In genomic region chr17:28512696-28513095, GRCm38 (mm10) we compare ENCODE assay signal across 8 mouse cellular contexts. TPM values are rescaled to one million over a fixed set of nuclear protein-coding genes. Genes with fewer than 3 reads are reported as not detected.
A peak's percentile ranks its signal among the peaks of the same experiment; 100 is the strongest.
DNase-seq lines count a peak whose midpoint lies in the region; ATAC-seq and TF ChIP-seq lines count a peak whose summit lies in the region.

No protein-coding gene starts in this region.

- H3K27me3 ChIP-seq in heart, embryonic 15.5 days = peaks cover 4% of the 10 kb centered on the region; the same call in 1 of the 2 replicates
- H3K27me3 ChIP-seq in limb, embryonic 14.5 days (ENCODE audit: control insufficient read depth, insufficient read depth, low read length) = no peaks in the 10 kb centered on the region
- peaks cover under 1% of the 10 kb centered on the region; the same call in 1 of the 2 replicates for H3K27me3 ChIP-seq in hindbrain, embryonic 11.5 days (ENCODE audit: control insufficient read depth, insufficient read depth, low read length)
- H3K27me3 ChIP-seq in midbrain, embryonic 16.5 days (ENCODE audit: control insufficient read depth, insufficient read depth, low read depth, low read length) = no peaks in the 10 kb centered on the region

- H3K36me3 ChIP-seq in heart, embryonic 15.5 days = no peaks in the 10 kb centered on the region
- no peaks in the 10 kb centered on the region for H3K36me3 ChIP-seq in limb, embryonic 14.5 days (ENCODE audit: control insufficient read depth, insufficient read depth, low read length)
- H3K36me3 ChIP-seq in hindbrain, embryonic 11.5 days (ENCODE audit: control insufficient read depth, insufficient read depth, low read length) = no peaks in the 10 kb centered on the region
- H3K36me3 ChIP-seq in midbrain, embryonic 16.5 days (ENCODE audit: control insufficient read depth, insufficient read depth, low read length) = no peaks in the 10 kb centered on the region

- H3K9me3 ChIP-seq in heart, embryonic 15.5 days (replicated peaks) = no peaks in the 10 kb centered on the region
- H3K9me3 ChIP-seq in limb, embryonic 14.5 days (ENCODE audit: control insufficient read depth, low read length) = no peaks in the 10 kb centered on the region
- H3K9me3 ChIP-seq in hindbrain, embryonic 11.5 days (ENCODE audit: control insufficient read depth, low read length) = no peaks in the 10 kb centered on the region
- H3K9me3 ChIP-seq in midbrain, embryonic 16.5 days (replicated peaks; ENCODE audit: control insufficient read depth, low read length, poor library complexity, severe bottlenecking) = no peaks in the 10 kb centered on the region

- peak overlapping the region; percentile 20; the same call in 1 of the 2 replicates for H3K27ac ChIP-seq in heart, embryonic 15.5 days
- no peak overlapping the region for H3K27ac ChIP-seq in limb, embryonic 14.5 days (replicated peaks; ENCODE audit: low read depth, low read length)
- no peak overlapping the region for H3K27ac ChIP-seq in hindbrain, embryonic 11.5 days (ENCODE audit: low read depth, low read length)
- no peak overlapping the region for H3K27ac ChIP-seq in midbrain, embryonic 16.5 days (ENCODE audit: low read length)

- WGBS in heart, embryonic 15.5 days = 39% methylated on average over 6 of the region's 6 CpGs
- WGBS in limb, embryonic 14.5 days = 29% methylated on average over 6 of the region's 6 CpGs
- 53% methylated on average over 6 of the region's 6 CpGs for WGBS in hindbrain, embryonic 11.5 days
- WGBS in midbrain, embryonic 16.5 days = 46% methylated on average over 6 of the region's 6 CpGs

- H3K4me3 ChIP-seq in heart, embryonic 15.5 days = no peak overlapping the region
- H3K4me3 ChIP-seq in limb, embryonic 14.5 days (replicated peaks; ENCODE audit: low read length) = no peak overlapping the region
- no peak overlapping the region for H3K4me3 ChIP-seq in hindbrain, embryonic 11.5 days (ENCODE audit: low read depth, low read length)
- no peak overlapping the region for H3K4me3 ChIP-seq in midbrain, embryonic 16.5 days (ENCODE audit: low read depth, low read length)

- TF ChIP-seq POLR2A in limb, embryonic 14.5 days (IDR thresholded peaks at IDR 0.05; ENCODE audit: borderline replicate concordance, extremely low read depth, insufficient read depth, insufficient read length) = no peak

- DNase-seq in 3134 (ENCODE audit: extremely low read depth, insufficient read length, low spot score) (peak; percentile 66), adipocyte (ENCODE audit: low spot score) (peak; percentile 87)
- DNase-seq in limb, embryonic 14.5 days (ENCODE audit: low spot score) = no peak
- peak; percentile 88 for DNase-seq in testis, postnatal 14 days (ENCODE audit: low spot score)
- no peak for DNase-seq in spleen, postnatal 4 days (ENCODE audit: low spot score in 2 of 2)
- DNase-seq in hindbrain, embryonic 11.5 days (ENCODE audit: low spot score) = no peak

- no peak overlapping the region for H3K9ac ChIP-seq in heart, embryonic 15.5 days
- 0 out of 2 replicates have a peak overlapping the region, but pooled peaks have one; percentile 25 for H3K9ac ChIP-seq in limb, embryonic 14.5 days (ENCODE audit: low read depth, low read length, severe bottlenecking)
- H3K9ac ChIP-seq in hindbrain, embryonic 11.5 days (ENCODE audit: low read depth, low read length) = no peak overlapping the region
- H3K9ac ChIP-seq in midbrain, embryonic 16.5 days (ENCODE audit: low read depth, low read length) = no peak overlapping the region

- no peak for ATAC-seq in heart, embryonic 15.5 days (replicated peaks; ENCODE audit: insufficient number of reproducible peaks, insufficient read depth, low FRiP score, low read depth)
- ATAC-seq in limb, embryonic 14.5 days (ENCODE audit: low FRiP score, low read depth) = no peak
- no peak for ATAC-seq in hindbrain, embryonic 11.5 days (ENCODE audit: low FRiP score)
- no peak for ATAC-seq in midbrain, embryonic 16.5 days

- H3K4me1 ChIP-seq in heart, embryonic 15.5 days (replicated peaks) = peaks cover 49% of the 10 kb centered on the region
- peaks cover 15% of the 10 kb centered on the region for H3K4me1 ChIP-seq in limb, embryonic 14.5 days (ENCODE audit: control insufficient read depth, insufficient read depth, low read length)
- H3K4me1 ChIP-seq in hindbrain, embryonic 11.5 days (replicated peaks; ENCODE audit: control insufficient read depth, insufficient read depth, low read length) = no peaks in the 10 kb centered on the region; the same call in 1 of the 2 replicates
- peaks cover 4% of the 10 kb centered on the region; the same call in 1 of the 2 replicates for H3K4me1 ChIP-seq in midbrain, embryonic 16.5 days (ENCODE audit: control insufficient read depth, insufficient read depth, low read length)

- no peak overlapping the region for H3K4me2 ChIP-seq in heart, embryonic 15.5 days
- no peak overlapping the region for H3K4me2 ChIP-seq in limb, embryonic 14.5 days (replicated peaks; ENCODE audit: low read depth, low read length, severe bottlenecking)
- no peak overlapping the region for H3K4me2 ChIP-seq in hindbrain, embryonic 11.5 days (replicated peaks; ENCODE audit: low read depth, low read length)
- no peak overlapping the region for H3K4me2 ChIP-seq in midbrain, embryonic 16.5 days (ENCODE audit: low read length)

RNA-seq across cellular contexts. Expression of gene Fkbp5, which starts 4.6 kb away (rescaled TPM):
- 16.2 and 33.9 TPM in 2 replicates for polyA plus RNA-seq in heart, embryonic 15.5 days (2015; fragmentation: Nextera tagmentation; extraction: Ambion mirVana)
- polyA plus RNA-seq in limb, embryonic 14.5 days (2012; rRNA removed) = 21.4 and 23.3 TPM in 2 replicates
- 8.7 and 9.2 TPM in 2 replicates for polyA plus RNA-seq in limb, embryonic 14.5 days (2014; fragmentation: Nextera tagmentation; extraction: Ambion mirVana)
- 11.9 and 12.1 TPM in 2 replicates for polyA plus RNA-seq in hindbrain, embryonic 11.5 days (2014; fragmentation: Nextera tagmentation; extraction: Ambion mirVana)
- 36.3 and 40.5 TPM in 2 replicates for polyA plus RNA-seq in midbrain, embryonic 16.5 days (2015; fragmentation: Nextera tagmentation; extraction: Ambion mirVana)

RNA-seq across cellular contexts. Expression of gene Armc12, which starts 17.9 kb away (rescaled TPM):
- not detected in 2 replicates for polyA plus RNA-seq in heart, embryonic 15.5 days (2015; fragmentation: Nextera tagmentation; extraction: Ambion mirVana)
- 0.04 and 0.05 TPM in 2 replicates for polyA plus RNA-seq in limb, embryonic 14.5 days (2012; rRNA removed)
- polyA plus RNA-seq in limb, embryonic 14.5 days (2014; fragmentation: Nextera tagmentation; extraction: Ambion mirVana) = not detected in 2 replicates
- polyA plus RNA-seq in hindbrain, embryonic 11.5 days (2014; fragmentation: Nextera tagmentation; extraction: Ambion mirVana) = not detected in 2 replicates
- not detected in 2 replicates for polyA plus RNA-seq in midbrain, embryonic 16.5 days (2015; fragmentation: Nextera tagmentation; extraction: Ambion mirVana)

RNA-seq across cellular contexts. Expression of gene Clpsl2, which starts 36.5 kb away (rescaled TPM):
- not detected in 2 replicates for polyA plus RNA-seq in heart, embryonic 15.5 days (2015; fragmentation: Nextera tagmentation; extraction: Ambion mirVana)
- 0.18 TPM in 1 of 2 replicates, not detected in the other for polyA plus RNA-seq in limb, embryonic 14.5 days (2012; rRNA removed)
- not detected in 2 replicates for polyA plus RNA-seq in limb, embryonic 14.5 days (2014; fragmentation: Nextera tagmentation; extraction: Ambion mirVana)
- not detected in 2 replicates for polyA plus RNA-seq in hindbrain, embryonic 11.5 days (2014; fragmentation: Nextera tagmentation; extraction: Ambion mirVana)
- not detected in 2 replicates for polyA plus RNA-seq in midbrain, embryonic 16.5 days (2015; fragmentation: Nextera tagmentation; extraction: Ambion mirVana)

RNA-seq across cellular contexts. Expression of gene Clps, which starts 47.9 kb away (rescaled TPM):
- polyA plus RNA-seq in heart, embryonic 15.5 days (2015; fragmentation: Nextera tagmentation; extraction: Ambion mirVana) = 1.1 and 1.2 TPM in 2 replicates
- 0.15 and 0.59 TPM in 2 replicates for polyA plus RNA-seq in limb, embryonic 14.5 days (2012; rRNA removed)
- not detected in 2 replicates for polyA plus RNA-seq in limb, embryonic 14.5 days (2014; fragmentation: Nextera tagmentation; extraction: Ambion mirVana)
- polyA plus RNA-seq in hindbrain, embryonic 11.5 days (2014; fragmentation: Nextera tagmentation; extraction: Ambion mirVana) = not detected in 2 replicates
- not detected in 2 replicates for polyA plus RNA-seq in midbrain, embryonic 16.5 days (2015; fragmentation: Nextera tagmentation; extraction: Ambion mirVana)

Comparison
In these comparisons a context has a peak if more than half of its experiments do, and no peak if none do; other contexts are left out.
1. DNase-seq: peak in 3134 (single experiment), adipocyte (single experiment) and testis, postnatal 14 days (single experiment); none in limb, embryonic 14.5 days (single experiment), spleen, postnatal 4 days (0 of 2) and hindbrain, embryonic 11.5 days (single experiment).